8 mouse cellular contexts compared by ENCODE assay signal in genomic region chr12:41023511-41024421, GRCm38 (mm10). TPM values are rescaled to one million over a fixed set of nuclear protein-coding genes. Genes with fewer than 3 reads are reported as not detected.
DNase-seq lines count a peak whose midpoint lies in the region; ATAC-seq and TF ChIP-seq lines count a peak whose summit lies in the region.

TSS of gene Immp2l (plus strand) at chr12:41024090.

- no peaks in the 10 kb centered on the region for H3K9me3 ChIP-seq in embryonic facial prominence, embryonic 15.5 days (replicated peaks)
- H3K9me3 ChIP-seq in limb, embryonic 14.5 days (ENCODE audit: control insufficient read depth, low read length) = no peaks in the 10 kb centered on the region
- no peaks in the 10 kb centered on the region for H3K9me3 ChIP-seq in midbrain, postnatal 0 days (ENCODE audit: low read length)

- peak within 1 kb of the TSS; percentile 76 for H3K4me2 ChIP-seq in embryonic facial prominence, embryonic 15.5 days (replicated peaks)
- peak within 1 kb of the TSS; percentile 75 for H3K4me2 ChIP-seq in limb, embryonic 14.5 days (replicated peaks; ENCODE audit: low read depth, low read length, severe bottlenecking)
- H3K4me2 ChIP-seq in midbrain, postnatal 0 days (ENCODE audit: low read depth, low read length, poor library complexity, severe bottlenecking) = peak within 1 kb of the TSS; percentile 80

- no peaks in the 10 kb centered on the region for H3K36me3 ChIP-seq in embryonic facial prominence, embryonic 15.5 days
- no peaks in the 10 kb centered on the region for H3K36me3 ChIP-seq in limb, embryonic 14.5 days (ENCODE audit: control insufficient read depth, insufficient read depth, low read length)
- no peaks in the 10 kb centered on the region for H3K36me3 ChIP-seq in midbrain, postnatal 0 days (ENCODE audit: insufficient read depth, low read length)

- H3K27ac ChIP-seq in bone marrow, adult 2 months (ENCODE audit: control insufficient read depth, insufficient read depth, low read depth, low read length, poor library complexity) = peak within 1 kb of the TSS; percentile 44; the same call in 1 of the 2 replicates
- peak within 1 kb of the TSS; percentile 66 for H3K27ac ChIP-seq in embryonic facial prominence, embryonic 15.5 days (replicated peaks)
- peak within 1 kb of the TSS; percentile 43; the same call in 1 of the 2 replicates for H3K27ac ChIP-seq in limb, embryonic 14.5 days (replicated peaks; ENCODE audit: low read depth, low read length)
- H3K27ac ChIP-seq in midbrain, postnatal 0 days (ENCODE audit: low read depth, low read length) = peak within 1 kb of the TSS; percentile 69

- H3K4me3 ChIP-seq in bone marrow, adult 2 months (replicated peaks; ENCODE audit: control insufficient read depth, low read depth, low read length) = peak within 1 kb of the TSS; percentile 79
- peak within 1 kb of the TSS; percentile 63 for H3K4me3 ChIP-seq in embryonic facial prominence, embryonic 15.5 days (replicated peaks)
- H3K4me3 ChIP-seq in limb, embryonic 14.5 days (replicated peaks; ENCODE audit: low read length) = peak within 1 kb of the TSS; percentile 66
- H3K4me3 ChIP-seq in midbrain, postnatal 0 days (ENCODE audit: low read depth, low read length) = peak within 1 kb of the TSS; percentile 77

- ATAC-seq in embryonic facial prominence, embryonic 15.5 days (ENCODE audit: insufficient number of reproducible peaks, low FRiP score, low TSS enrichment, low read depth) = peak; percentile 97
- peak; percentile 97 for ATAC-seq in limb, embryonic 14.5 days (ENCODE audit: low FRiP score, low read depth)
- ATAC-seq in midbrain, postnatal 0 days (ENCODE audit: low FRiP score) = peak; percentile 94

- peak within 1 kb of the TSS; percentile 63 for H3K9ac ChIP-seq in embryonic facial prominence, embryonic 15.5 days
- H3K9ac ChIP-seq in limb, embryonic 14.5 days (ENCODE audit: low read depth, low read length, severe bottlenecking) = peak within 1 kb of the TSS; percentile 77
- peak within 1 kb of the TSS; percentile 84 for H3K9ac ChIP-seq in midbrain, postnatal 0 days (replicated peaks; ENCODE audit: low read length, poor library complexity, severe bottlenecking)

- TF ChIP-seq CTCF in bone marrow, adult 2 months (IDR thresholded peaks at IDR 0.05; ENCODE audit: control insufficient read depth, insufficient read depth, low read length) = no peak
- no peak for TF ChIP-seq CTCF in midbrain, postnatal 0 days (IDR thresholded peaks at IDR 0.05)

- no peaks in the 10 kb centered on the region for H3K27me3 ChIP-seq in embryonic facial prominence, embryonic 15.5 days
- no peaks in the 10 kb centered on the region for H3K27me3 ChIP-seq in limb, embryonic 14.5 days (ENCODE audit: control insufficient read depth, insufficient read depth, low read length)
- no peaks in the 10 kb centered on the region for H3K27me3 ChIP-seq in midbrain, postnatal 0 days (ENCODE audit: insufficient read depth, low read length)

- no peaks in the 10 kb centered on the region; the same call in 1 of the 2 replicates for H3K4me1 ChIP-seq in bone marrow, adult 2 months (ENCODE audit: control insufficient read depth, insufficient read depth, low read length)
- H3K4me1 ChIP-seq in embryonic facial prominence, embryonic 15.5 days = no peaks in the 10 kb centered on the region
- no peaks in the 10 kb centered on the region for H3K4me1 ChIP-seq in limb, embryonic 14.5 days (ENCODE audit: control insufficient read depth, insufficient read depth, low read length)
- H3K4me1 ChIP-seq in midbrain, postnatal 0 days (ENCODE audit: insufficient read depth, low read length) = no peaks in the 10 kb centered on the region

- TF ChIP-seq POLR2A in bone marrow, adult 2 months (IDR thresholded peaks at IDR 0.05; ENCODE audit: borderline replicate concordance, control insufficient read depth, low read depth, low read length) = peak; percentile 14; the same call in 1 of the 2 replicates
- TF ChIP-seq POLR2A in limb, embryonic 14.5 days (IDR thresholded peaks at IDR 0.05; ENCODE audit: borderline replicate concordance, extremely low read depth, insufficient read depth, insufficient read length) = 0 out of 2 replicates have a peak, but pooled peaks have one; percentile 33

- DNase-seq in 3T3-L1 (ENCODE audit: low read depth, low spot score) = peak; percentile 89
- peak; percentile 96 for DNase-seq in heart, adult 8-10 months (ENCODE audit: low spot score)
- DNase-seq in kidney, adult 9 months = peak; percentile 97
- DNase-seq in limb, embryonic 14.5 days (ENCODE audit: low spot score) = peak; percentile 93
- peak; percentile 90 for DNase-seq in midbrain, postnatal 0 days (ENCODE audit: low spot score)
- DNase-seq in spleen, postnatal 14 days (ENCODE audit: low spot score in 2 of 2) = peak; percentile 96 to 97

- WGBS in bone marrow, adult 2 months = 2% methylated on average over 68 of the region's 68 CpGs
- WGBS in embryonic facial prominence, embryonic 15.5 days = 3% methylated on average over 53 of the region's 68 CpGs
- WGBS in limb, embryonic 14.5 days = 4% methylated on average over 50 of the region's 68 CpGs
- 5% methylated on average over 39 of the region's 68 CpGs for WGBS in midbrain, postnatal 0 days

RNA-seq across cellular contexts. Expression of gene Immp2l, which starts in this region (rescaled TPM):
- 4.0 TPM in 1 of 2 replicates, not detected in the other for polyA plus RNA-seq in bone marrow, adult 2 months (2011; ENCODE audit: insufficient read depth, insufficient read length, low replicate concordance, missing spikeins)
- 11.0 and 11.2 TPM in 2 replicates for polyA plus RNA-seq in embryonic facial prominence, embryonic 15.5 days (2015; fragmentation: Nextera tagmentation; extraction: Ambion mirVana)
- 10 to 100 TPM; 25.7 to 31.9 (median 26.7) TPM for total RNA-seq in heart, adult 8-10 months (2022)
- polyA plus RNA-seq in limb, embryonic 14.5 days (2012; rRNA removed) = 6.6 and 6.9 TPM in 2 replicates
- polyA plus RNA-seq in limb, embryonic 14.5 days (2014; fragmentation: Nextera tagmentation; extraction: Ambion mirVana) = 10.6 and 14.6 TPM in 2 replicates
- 2.9 and 16.6 TPM in 2 replicates for total RNA-seq in midbrain, postnatal 0 days (2014; rRNA removed)
- 5.2 and 9.4 TPM in 2 replicates for polyA plus RNA-seq in midbrain, postnatal 0 days (2015; fragmentation: Nextera tagmentation; extraction: Ambion mirVana)

Comparison
In these comparisons a context has a peak if more than half of its experiments do, and no peak if none do; other contexts are left out.
1. Peak in every context shown above with its lines: DNase-seq, ATAC-seq, H3K4me3 ChIP-seq and H3K27ac ChIP-seq.